In the genomic region with DNA sequence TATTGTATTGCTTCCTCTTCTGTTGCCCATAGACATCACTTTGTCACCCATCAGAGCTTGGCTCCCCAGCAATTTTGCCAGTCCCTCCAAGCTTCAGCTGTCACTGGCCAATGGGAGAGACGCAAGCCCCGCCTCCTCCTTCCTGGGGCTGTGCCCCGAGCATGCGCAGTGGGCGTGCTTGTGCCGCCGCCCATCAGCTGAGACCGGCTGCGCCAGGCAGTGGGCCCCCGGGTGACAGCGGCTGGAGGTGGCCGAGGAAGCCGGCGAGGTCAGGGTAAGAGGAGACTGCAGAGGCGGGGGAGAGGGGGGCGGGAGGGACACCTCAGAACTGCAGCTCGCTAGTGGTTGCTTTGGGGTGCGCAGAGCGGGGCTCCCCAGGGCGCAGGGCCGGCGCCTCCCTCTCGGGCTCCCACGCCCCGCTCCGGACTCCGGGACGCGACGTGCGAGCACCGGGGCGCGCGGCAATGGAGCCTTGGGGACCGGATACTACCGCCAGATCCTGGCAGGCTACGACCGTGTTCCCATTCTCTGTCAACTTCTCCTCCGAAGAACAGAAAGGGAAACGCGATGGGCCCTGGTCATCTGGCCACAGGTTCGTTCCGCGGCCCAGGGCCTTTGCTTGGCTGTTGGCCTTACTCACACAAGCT, we compare ENCODE assay signal across 8 mouse cellular contexts. TPM values are rescaled to one million over a fixed set of nuclear protein-coding genes. Genes with fewer than 3 reads are reported as not detected.
A peak's percentile ranks its signal among the peaks of the same experiment; 100 is the strongest.
DNase-seq lines count a peak whose midpoint lies in the region; ATAC-seq and TF ChIP-seq lines count a peak whose summit lies in the region.

A gene (plus strand): TSS at position 168 of the 647 bp plus-strand sequence.

- peak within 1 kb of the TSS; percentile 83 for H3K27ac ChIP-seq in hindbrain, embryonic 14.5 days

- peak within 1 kb of the TSS; percentile 92 for H3K9ac ChIP-seq in hindbrain, embryonic 14.5 days

- in situ Hi-C loops in Patski (cut with MboI; ENCODE audit: low pct_unique_long_range_greater_than_20kb) = no loop called here

- no peak for DNase-seq in Patski (ENCODE audit: low read depth, low spot score)
- peak; percentile 93 to 95 for DNase-seq in cerebellum, postnatal 14 days
- DNase-seq in frontal cortex, postnatal 25 days (ENCODE audit: low spot score in 2 of 2) = peak; percentile 67 to 84
- peak; percentile 92 for DNase-seq in hindbrain, embryonic 14.5 days (ENCODE audit: low spot score)
- peak; percentile 90 to 91 for DNase-seq in layer of hippocampus, postnatal 36 days
- DNase-seq in lung, postnatal 36 days = peak; percentile 97
- DNase-seq in retina, postnatal 1 day = peak; percentile 96
- DNase-seq in urinary bladder, adult 18-20 months (ENCODE audit: low spot score in 2 of 2) = peak; percentile 85 to 90

- no peak for TF ChIP-seq CTCF in Patski (IDR thresholded peaks at IDR 0.05)

- peaks cover 24% of the 10 kb centered on the region for H3K4me1 ChIP-seq in hindbrain, embryonic 14.5 days (replicated peaks; ENCODE audit: control insufficient read depth, insufficient read depth, low read length)

- peak within 1 kb of the TSS; percentile 93 for H3K4me3 ChIP-seq in hindbrain, embryonic 14.5 days (replicated peaks; ENCODE audit: low read length)

- CTCF ChIA-PET in Patski (lab: Charles Lee) = interaction anchor here (2.9 kb wide), 1 partner anchor 24 kb away, joined by 12 read pairs; no protein-coding TSS in a partner anchor

- H3K27me3 ChIP-seq in Patski = no peaks in the 10 kb centered on the region
- no peaks in the 10 kb centered on the region for H3K27me3 ChIP-seq in hindbrain, embryonic 14.5 days (ENCODE audit: control insufficient read depth, insufficient read depth, low read length)

- ATAC-seq in Patski = peak; percentile 91
- ATAC-seq in hindbrain, embryonic 14.5 days (ENCODE audit: low FRiP score) = peak; percentile 98

- POLR2A ChIA-PET in Patski (lab: Charles Lee) = interaction anchor here (0.7 to 1.3 kb wide), 2 partner anchors 9 to 28 kb away, joined by 3 to 4 read pairs; no protein-coding TSS in a partner anchor

- 0 out of 2 replicates have a peak, but pooled peaks cover 6% of the 10 kb centered on the region for H3K36me3 ChIP-seq in hindbrain, embryonic 14.5 days (replicated peaks; ENCODE audit: control insufficient read depth, insufficient read depth)

- no peaks in the 10 kb centered on the region for H3K9me3 ChIP-seq in hindbrain, embryonic 14.5 days (ENCODE audit: control insufficient read depth, low read length)

- H3K4me2 ChIP-seq in hindbrain, embryonic 14.5 days (replicated peaks) = peak within 1 kb of the TSS; percentile 70

- under 1% methylated on average over 42 of the region's 45 CpGs for WGBS in hindbrain, embryonic 14.5 days

RNA-seq across cellular contexts. Expression of the gene that starts here (rescaled TPM):
- polyA plus RNA-seq in Patski (2021) = 145 TPM
- polyA plus RNA-seq in hindbrain, embryonic 14.5 days (2014; fragmentation: Nextera tagmentation; extraction: Ambion mirVana) = 355 and 384 TPM in 2 replicates
- 100 to 1,000 TPM; 122 to 128 TPM for total RNA-seq in layer of hippocampus, postnatal 36 days (2021)
